Mouse (Mus musculus) urinary bladder, postnatal 14 days (tissue): ENCODE data around the gene Iqcn.
A peak's percentile ranks its signal among the peaks of the same experiment; 100 is the strongest.

Source experiments
- DNase-seq: peaks from one replicate; pipeline ENCODE4 v3.0.0; 2021; ENCODE audit warnings: low spot score

The Iqcn gene

DNA sequence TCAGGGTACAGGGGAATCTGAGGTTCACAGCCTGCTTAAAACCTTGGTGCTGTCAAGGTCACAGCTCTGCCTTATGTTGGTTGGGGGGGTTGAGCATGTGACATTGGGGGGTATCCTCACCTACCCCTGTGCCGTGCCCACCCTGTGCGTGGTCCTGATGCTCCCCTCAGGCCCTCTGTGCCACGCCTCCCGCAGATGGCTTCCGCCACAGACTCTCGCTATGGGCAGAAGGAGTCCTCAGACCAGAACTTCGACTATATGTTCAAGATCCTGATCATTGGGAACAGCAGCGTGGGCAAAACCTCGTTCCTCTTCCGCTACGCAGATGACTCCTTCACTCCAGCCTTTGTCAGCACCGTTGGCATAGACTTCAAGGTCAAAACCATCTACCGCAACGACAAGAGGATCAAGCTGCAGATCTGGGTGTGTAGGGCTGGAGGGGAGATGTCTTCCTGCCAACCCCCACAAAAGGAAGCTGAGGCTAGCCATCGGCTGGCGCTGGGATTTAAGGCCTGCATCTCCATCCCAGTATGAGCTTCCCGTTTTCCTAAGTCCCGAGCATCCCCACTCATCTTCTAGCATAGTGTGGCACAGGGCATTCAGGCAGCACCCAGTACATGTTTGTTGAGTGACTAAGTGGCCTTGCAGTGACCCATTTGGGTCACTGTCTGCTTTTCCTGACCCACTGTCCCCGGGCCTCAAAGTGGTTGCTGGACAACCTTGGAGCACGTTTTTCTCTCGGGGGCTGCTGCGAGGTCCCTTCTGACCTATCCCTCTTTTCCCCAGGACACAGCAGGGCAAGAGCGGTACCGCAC is 52.6 kb downstream of the Iqcn start:
- DNase-seq = no peak

DNA sequence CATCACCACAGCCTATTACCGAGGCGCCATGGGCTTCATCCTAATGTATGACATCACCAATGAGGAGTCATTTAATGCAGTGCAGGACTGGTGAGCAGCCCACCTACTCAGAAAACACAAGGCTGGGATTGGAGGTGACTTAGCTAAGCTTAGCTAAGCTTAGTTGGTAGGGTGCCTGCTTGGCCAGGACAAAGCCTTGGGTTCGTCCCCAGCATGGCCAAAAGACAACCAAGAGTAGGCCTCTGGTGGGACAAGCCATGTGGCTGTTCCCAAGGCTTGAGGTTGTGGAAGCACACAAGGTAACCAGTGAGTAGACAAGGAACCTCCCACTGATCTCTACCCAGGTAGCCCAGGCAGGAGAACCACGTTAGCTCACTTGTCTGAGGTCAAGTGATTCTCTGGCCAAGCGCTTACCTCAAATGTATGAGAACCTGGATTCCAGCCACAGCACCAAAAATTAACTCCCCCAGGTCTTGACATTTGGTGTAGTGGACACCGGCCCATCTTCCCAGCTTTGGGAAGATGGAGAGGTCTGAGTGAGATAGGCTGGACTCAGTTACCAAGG is 53.3 kb downstream of the Iqcn start:
- DNase-seq = no peak

DNA sequence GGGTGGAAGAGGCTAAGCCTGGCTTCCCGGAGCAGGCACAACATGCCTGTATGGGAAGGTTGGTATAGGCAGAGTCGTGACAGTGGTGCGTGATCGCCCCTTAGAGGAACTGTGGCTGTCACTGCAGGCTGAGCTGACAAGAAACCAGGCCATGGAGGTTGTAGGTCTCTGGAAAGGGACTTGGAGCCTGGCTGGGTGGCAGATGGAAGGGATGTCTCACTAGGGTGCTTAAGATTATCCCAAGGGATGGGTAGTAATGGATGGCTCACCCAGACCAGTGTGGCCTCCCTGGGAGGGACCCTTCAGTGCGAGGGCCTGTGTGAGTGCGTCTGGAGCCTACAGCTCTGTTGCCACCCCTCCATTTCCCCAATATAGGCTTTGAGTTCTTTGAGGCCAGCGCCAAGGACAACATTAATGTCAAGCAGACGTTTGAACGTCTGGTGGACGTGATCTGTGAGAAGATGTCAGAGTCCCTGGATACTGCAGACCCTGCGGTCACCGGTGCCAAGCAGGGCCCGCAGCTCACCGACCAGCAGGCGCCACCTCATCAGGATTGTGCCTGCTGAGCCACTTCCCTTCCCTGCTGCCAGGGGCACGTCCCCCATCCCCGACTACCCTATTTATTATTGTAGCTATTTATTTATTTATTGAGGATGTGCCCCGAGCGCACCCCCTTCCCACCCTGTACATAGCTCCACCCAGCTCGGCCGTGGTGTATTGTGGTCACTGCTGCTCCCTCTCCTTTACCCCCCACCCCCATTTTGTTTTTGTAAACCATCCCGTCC is 54.5 kb downstream of the Iqcn start:
- DNase-seq = peak; percentile 3

DNA sequence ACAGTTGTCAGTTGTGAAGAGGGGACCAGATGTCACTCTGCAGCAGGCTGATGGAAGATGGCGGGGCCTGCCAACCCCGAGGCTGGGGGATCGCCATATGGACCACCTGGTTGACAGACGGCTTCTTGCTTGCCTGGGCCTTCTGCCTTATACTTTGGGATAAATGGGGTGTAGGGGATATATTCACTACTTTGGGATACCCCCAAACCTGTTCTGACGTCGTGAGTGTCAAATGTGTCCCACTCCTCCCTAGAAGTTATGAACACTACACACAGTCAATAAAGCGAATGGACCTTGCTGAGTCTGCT is 55.0 kb downstream of the Iqcn start:
- DNase-seq = no peak

DNA sequence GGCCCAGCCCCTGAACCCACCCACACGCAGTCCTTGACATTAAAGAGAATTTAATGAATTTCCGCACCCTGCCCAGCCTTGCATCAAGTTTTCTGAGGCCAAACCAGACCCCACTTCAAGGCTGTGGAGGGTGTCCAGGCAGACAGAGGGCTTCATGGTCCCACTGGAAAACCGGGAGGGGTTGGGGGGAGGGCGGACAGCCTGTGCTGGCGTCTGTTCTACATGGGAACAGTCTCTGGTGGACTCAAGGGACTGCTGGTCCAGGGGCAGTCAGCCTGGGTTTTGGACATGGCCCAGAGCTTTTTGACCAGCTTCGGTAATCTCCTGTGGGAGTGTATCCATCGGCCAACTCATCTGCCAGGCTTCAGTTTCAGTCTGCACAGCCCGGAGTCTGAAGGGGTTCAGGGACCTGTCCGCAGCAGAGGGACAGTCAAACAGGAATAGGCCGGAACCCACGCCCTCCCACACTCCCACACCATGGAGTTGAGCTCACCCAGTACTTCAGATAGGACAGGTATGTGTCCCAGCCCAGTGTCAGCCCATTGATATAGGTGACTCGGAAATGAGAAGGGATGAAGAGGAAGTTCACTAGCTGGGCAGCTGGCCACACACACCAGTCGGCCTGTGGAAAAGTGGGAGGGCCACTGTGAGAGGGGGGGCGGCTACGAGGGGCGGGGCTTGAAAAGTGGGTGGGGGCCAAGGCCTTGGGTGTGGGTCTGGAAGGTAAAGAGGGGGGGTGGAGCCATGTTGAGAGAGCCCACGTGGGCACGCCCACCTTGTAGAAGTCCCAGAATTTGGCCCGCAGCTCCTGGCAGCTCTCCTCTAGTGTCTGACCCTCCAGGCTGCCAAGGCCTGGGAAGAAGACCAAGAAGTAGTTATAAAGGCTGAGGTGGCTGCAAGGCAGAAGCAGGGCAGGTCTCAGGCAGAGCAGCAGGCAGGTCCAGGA is 55.6 kb downstream of the Iqcn start:
- DNase-seq = peak; percentile 4

DNA sequence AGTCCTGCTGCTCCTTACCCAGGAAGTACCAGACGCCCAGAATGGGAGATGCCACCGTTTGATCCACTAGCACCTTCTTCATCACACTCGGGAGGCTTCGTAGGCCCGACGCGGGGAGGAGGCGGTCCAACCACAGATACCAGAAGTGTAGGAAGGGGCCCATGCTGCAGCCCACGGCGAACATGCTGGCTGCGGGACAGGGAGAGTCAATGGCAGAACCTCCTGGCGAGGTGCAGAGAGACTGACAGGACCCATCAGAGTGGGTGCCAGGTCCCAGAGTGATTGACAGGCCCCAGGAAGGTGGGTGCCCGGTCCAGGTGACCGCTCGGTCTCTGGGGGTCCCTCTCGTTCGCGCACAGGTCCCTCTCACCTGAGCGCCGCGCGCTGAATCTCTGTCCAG is 57.1 kb downstream of the Iqcn start:
- DNase-seq = no peak

DNA sequence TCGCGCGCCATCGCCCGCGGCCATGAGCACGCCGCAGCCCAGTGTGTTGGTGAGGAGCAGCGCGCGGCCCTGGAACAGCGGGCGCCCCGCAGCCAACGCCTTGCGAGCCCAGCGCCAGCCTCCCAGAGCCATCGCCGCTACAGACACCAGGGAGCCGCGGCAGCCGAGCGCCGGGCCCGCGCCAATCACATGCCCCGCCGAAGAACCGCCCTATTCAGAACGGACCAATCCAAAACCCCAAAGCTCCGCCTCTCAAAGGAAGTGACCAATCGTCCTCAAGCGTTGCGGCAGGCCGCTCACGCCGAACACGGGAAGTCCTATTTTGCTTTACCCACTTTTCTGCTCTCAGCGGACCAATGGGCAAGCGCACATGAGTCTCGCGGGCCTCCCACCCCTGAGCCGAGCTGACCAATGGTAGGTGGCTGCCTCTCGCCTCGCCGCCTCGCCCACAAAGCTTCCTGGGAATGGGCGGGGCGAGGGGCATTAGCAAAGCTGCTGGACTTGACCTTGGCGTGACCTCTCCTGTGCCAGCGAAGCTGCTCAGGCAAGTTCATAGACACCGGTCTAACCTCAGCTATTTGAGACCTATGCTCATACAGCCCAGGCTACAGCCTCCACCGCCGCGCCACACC is 57.6 kb downstream of the Iqcn start, which contains the start of gene Mpv17l2:
Gene Mpv17l2, minus strand, starts transcription at position 172 of the 632 bp plus-strand sequence.
- peak; percentile 96 for DNase-seq

DNA sequence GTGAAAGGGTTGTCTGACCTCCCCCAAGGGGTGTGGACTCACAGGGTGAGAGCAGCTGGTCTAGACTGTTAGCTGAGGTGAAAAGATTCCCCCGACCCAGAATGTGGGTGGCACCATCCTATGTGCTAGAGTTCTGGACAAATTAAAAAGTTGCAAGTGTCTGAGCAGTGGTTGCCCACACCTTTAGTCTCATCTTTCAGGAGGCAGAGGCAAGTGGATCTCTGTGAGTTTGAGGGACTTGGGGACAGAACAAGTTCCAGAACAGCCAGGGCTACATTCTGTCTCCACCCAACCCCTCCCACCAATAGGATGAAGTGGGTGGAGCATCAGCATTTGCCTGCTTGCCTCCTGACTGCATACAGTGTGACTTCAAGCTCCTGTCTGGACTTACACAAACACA is 58.9 kb downstream of the Iqcn start:
- no peak for DNase-seq

DNA sequence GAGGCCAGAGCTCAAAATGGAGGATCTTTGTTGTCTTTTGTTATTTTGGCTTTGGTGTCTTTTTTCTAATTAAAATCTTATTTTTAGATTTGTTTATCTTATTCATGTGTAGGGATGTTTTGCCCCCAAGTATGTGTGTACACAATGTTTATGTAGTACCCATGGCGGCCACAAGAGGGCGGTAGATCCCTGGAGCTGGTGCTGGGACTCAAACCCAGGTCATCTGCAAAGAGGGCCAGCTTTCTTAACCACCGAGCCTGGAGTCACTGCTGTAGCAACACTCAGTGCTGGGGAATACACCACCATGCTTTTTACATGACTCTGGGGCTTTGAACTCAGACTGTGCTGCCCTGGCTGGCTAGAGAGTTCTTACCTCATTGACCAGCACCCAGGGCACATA is 60.1 kb downstream of the Iqcn start:
- peak; percentile 62 for DNase-seq

DNA sequence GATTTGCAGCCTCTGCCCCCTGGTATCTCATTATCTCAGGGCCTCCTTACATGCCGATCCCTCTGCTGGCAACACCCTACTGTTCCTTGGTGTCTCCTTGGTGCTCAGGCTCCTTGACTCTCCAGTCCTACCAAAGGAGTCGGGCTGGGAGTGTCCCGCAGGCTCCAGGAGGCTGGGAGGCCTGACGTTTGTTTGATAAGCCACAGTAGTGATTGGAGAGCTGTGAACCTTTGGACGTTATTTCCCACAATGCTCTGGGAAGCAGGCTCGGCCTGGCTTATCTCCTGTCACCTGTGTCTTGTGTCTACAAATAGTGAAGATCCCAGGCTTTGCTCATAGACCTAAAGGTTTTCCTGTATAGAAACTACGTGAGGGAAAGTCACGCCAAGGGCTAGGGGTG is 60.8 kb downstream of the Iqcn start:
- DNase-seq = no peak

DNA sequence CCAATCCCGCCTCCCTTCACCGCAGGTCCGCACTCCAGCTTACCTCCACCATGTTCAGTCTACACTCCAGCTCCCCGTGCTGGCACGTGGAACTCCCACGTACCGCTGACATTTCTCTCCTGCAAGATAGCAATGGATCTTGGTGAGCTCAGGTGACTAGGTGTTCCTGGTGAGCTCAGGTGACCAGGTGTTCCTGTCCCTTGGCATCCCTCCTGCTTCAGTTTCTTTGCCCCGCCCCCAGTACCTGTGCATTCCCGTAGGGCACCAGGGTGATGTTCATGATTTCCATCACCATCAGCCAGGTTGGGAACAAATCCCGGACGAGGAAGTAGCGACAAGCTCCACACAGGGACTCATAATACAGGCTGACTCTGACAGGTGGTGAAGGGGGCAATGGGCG is 61.4 kb downstream of the Iqcn start:
- DNase-seq = no peak

DNA sequence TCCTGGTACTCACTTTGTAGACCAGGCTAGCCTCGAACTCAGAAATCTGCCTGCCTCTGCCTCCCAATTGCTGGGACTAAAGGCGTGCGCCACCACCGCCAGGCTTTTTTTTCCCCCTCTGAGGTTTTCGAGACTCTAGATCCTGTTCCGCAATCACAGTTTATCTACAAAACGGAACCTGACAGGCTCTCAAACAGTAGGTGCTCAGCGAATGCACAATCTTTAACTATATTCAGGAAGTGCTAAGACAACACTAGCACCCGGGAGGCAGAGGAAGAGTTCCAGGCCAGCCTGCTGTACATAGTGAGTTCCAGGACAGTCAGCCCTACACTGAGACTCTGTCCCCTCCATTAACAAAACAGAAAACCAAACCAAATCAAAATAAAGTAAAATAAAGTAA is 62.1 kb downstream of the Iqcn start:
- no peak for DNase-seq

DNA sequence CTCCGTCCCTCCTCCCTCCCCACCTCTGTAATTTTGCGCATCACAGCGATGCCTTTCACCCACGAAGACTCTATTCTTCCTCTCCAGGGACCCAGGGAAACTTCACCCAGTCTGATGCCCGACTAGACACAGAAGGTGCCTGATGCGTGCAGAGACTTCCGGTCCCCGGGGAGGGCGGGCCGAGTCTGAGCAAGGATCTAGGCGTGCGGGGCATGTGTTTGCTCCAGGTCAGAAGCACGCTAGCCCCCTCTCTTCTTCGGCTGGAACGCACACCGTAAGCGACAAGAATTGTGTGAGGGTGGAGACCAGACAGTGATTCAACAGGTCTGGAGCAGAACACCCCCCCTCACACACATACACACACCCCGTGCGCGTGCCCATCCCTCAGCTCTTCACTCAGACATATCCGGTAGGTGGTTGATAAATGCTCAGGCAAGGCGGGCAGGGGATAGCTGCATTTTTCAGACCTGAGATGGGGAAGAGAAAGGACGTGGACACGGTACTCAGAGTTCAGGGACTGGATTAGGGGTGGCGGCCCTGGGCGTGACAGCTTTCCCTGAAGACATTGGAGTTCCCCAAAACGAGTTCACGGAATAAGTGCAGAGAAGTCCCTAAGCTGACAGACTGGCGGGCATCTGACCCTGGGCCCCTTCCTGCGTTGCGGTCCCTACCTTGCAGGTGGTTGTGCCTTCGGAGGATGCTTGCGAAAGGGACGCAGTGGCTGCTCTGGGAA is 62.7 kb downstream of the Iqcn start:
- peak; percentile 53 for DNase-seq

DNA sequence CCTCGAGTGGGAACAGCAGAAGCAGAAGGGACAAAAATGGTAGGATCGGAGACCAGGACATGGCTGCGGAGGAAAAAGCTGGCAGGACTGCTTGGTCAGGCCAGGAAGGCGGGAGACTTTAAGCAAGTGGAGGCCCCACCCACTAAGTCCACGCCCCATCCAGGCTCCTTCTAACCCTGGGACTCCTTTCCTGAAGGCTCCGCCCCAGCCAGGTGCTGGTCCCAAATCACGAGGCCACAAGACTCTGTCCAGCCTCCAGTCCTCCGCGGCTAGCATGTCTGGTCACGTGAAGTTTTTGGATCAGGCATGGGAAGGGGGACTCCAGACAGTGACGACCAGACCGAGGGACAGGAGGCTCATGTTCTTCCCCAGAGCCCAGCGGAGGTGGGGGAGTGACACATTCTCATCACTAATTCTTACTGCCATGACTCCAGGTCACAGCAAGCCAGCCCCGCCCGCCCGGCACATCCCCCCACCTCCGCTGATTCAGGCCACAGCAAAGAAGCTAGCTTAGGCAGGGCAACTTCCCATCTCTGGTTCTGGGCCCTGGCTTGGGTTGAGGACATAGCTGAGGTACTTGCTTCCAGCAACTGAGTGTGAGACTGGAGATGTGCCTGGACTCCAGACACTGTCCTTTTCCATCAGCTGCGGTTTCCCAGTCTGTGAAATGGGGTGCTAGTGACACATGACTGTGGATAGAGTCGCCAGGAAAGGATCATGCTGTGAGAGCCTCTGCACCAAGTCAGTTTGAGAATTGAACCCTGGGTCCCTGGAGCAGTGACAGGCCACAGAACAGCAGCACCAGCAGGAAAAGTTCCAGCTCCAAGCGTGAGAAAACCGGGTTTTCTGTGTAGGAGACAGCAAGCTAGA is 63.5 kb downstream of the Iqcn start:
- peak; percentile 88 for DNase-seq
